Mouse (Mus musculus): ENCODE results near the gene Aoc1.
"Not testable (repeated sequence)": the region's sequence is repeated elsewhere in the genome, so short reads cannot be mapped to it uniquely, and the experiment has no call there.

Gene Aoc1

DNA sequence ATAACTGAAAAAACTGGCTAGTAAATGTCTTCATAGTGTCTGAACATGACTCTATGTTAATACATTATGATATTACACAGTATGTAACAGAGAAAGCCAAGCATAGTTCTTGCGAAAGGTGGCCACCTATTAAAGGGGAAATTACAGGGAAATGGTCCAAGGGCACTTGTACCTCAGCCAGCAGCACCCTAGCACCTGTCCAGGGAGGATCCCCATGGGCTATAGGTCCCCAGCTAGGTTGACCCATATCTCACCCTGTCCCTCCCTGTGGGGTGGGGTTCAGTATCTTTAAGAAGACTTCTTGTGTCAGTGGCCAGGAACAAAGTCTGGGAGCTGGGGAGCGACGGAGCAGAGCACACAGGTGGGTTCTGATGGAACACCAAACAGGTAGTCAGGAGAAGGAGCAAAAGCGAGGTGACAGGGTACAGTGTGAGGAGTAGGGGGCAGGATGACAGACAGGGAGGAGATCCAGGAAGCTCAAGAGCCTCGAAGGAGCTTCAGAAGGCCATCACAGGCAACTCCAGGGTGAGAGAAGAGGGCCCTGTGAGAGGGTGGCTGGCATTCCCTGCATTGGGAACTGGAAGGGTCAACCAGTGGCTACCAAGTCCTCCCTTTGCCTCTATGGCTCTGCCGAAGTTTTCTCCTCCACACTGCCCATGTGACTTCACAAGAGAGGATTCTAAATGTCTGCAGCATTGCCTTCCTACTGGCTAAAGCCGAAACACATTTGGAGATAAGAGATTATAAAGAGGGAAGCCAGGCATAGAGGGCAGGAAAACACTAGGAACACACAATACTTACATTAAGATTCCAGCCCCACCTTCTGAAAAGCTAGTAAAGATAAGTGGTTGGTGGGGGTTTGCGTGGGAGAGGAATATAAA lies 22.5 kb downstream of the Aoc1 start:
- CTCF ChIA-PET: no interaction called here
- POLR2A ChIA-PET: no interaction called here

- ChIA-PET CTCF (interaction anchor here in 1 of 4 experiments (0.8 kb wide), 1 partner anchor 36 kb away, joined by 3 read pairs; no protein-coding TSS in a partner anchor), POLR2A (no interaction called here)
Measured at GRCm38 (mm10) chr6:48895941-48896340, 23.2 kb downstream of the Aoc1 start.

DNA sequence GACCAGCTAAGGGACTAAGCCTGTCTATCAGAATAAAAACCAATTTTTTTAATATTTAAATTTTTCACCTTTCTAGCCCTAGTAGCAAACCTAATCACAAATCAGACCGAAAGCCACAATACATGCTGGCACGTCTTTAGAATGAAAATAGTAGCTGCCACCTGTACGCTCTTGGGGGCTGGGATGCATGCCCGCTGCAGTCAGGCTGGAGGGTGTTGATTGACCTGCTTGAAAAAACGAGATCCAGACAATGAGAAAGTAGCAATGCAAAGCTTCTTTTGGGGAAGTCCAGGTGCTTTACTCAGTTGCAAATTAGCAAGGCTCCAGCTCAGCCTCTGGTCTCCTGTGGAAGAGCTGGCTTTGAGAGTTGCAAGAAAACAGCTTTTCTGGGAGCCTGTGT lies 24.3 kb downstream of the Aoc1 start:
- CTCF ChIA-PET: no interaction called here
- POLR2A ChIA-PET: no interaction called here

DNA sequence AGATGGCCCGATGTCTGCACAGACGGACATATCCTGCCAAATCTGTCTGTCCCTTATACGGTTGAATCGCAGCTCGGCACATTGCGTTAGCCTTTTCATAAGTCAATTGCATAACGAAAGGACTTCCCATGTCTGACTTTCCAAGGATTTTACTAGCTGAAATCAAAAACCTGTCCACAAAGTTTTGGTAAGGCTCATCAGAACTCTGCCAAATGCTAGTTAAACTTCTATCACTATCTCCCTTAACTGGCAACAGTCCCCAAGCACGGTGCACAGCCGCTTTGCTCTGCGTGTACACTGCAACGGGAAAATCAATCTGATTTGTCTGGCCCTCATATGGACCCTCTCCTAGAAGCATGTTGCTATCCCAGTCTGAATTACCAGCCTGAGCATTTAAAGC lies 28.6 kb downstream of the Aoc1 start:
- CTCF ChIA-PET: interaction anchor here in 1 of 4 experiments (2.2 kb wide), 1 partner anchor 41 kb away, joined by 5 read pairs; no protein-coding TSS in a partner anchor
- POLR2A ChIA-PET: not testable (repeated sequence)

- POLR2A ChIA-PET: no interaction called here
- CTCF ChIA-PET: interaction anchor here in 2 of 4 experiments (1.2 to 2.2 kb wide), 3 partner anchors 10 to 42 kb away, joined by 3 to 7 read pairs (median 5); no protein-coding TSS in a partner anchor
Measured at GRCm38 (mm10) chr6:48902511-48903406, 30.1 kb downstream of the Aoc1 start.

GRCm38 (mm10) chr6:48903437-48903836 lies 30.7 kb downstream of the Aoc1 start:
- CTCF ChIA-PET: interaction anchor here in 2 of 4 experiments (1.8 to 2.2 kb wide), 2 partner anchors 9 to 43 kb away, joined by 5 to 7 read pairs; no protein-coding TSS in a partner anchor
- POLR2A ChIA-PET: no interaction called here

DNA sequence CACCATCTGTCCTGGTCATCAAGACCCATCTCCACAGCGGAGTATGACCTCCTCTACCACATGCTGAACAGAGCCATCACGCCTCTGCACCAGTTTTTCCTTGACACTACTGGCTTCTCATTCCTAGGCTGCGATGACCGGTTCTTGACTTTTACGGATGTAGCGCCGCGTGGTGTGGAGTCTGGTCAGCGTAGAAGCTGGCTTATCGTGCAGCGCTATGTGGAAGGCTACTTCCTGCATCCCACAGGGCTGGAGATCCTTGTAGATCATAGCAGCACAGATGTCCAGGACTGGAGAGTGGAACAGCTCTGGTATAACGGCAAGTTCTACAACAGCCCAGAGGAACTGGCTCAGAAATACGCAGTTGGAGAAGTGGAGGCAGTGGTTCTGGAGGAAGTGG lies 32.9 kb downstream of the Aoc1 start:
- CTCF ChIA-PET: no interaction called here
- POLR2A ChIA-PET: interaction anchor here in 1 of 4 experiments (1.4 kb wide), 1 partner anchor 24 kb away, joined by 3 read pairs; the partner anchor contains the start of gene 1600015I10Rik

DNA sequence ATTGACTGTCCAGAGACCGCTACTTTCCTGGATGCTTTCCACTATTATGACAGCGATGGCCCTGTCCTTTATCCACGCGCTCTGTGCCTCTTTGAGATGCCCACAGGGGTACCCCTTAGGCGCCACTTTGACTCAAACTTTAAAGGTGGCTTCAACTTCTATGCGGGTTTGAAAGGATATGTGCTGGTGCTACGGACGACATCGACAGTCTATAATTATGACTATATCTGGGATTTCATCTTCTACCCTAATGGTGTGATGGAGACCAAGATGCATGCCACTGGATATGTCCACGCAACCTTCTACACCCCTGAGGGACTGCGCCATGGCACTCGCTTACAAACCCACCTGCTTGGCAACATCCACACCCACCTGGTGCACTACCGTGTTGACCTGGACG lies 33.7 kb downstream of the Aoc1 start:
- ChIA-PET CTCF (no interaction called here), POLR2A (interaction anchor here in 1 of 4 experiments (1.0 to 1.4 kb wide), 2 partner anchors 24 to 76 kb away, joined by 3 read pairs; partner anchors contain the start of gene 1600015I10Rik)

DNA sequence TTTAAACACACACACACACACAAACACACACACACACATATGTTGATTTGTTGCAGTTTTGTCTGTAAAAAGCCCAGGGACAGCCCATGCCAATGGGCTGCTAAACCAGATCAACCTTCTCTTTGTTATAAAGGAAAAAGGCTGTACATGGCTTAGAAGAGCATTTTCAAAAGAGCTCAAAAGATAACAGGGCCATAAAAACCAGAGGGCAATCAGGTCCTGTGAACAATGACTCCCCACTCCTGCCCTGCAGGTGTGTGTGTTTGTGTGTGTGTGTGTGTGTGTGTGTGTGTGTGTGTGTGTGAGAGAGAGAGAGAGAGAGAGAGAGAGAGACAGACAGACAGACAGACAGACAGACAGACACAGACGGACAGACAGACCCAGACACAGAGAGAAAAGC lies 36.5 kb downstream of the Aoc1 start:
- POLR2A ChIA-PET: interaction anchor here in 1 of 4 experiments (0.5 kb wide), 1 partner anchor 164 kb away, joined by 3 read pairs; no protein-coding TSS in a partner anchor
- CTCF ChIA-PET: interaction anchor here in 2 of 4 experiments (0.6 to 0.9 kb wide), 2 partner anchors 91 to 135 kb away, joined by 3 to 4 read pairs; no protein-coding TSS in a partner anchor

DNA sequence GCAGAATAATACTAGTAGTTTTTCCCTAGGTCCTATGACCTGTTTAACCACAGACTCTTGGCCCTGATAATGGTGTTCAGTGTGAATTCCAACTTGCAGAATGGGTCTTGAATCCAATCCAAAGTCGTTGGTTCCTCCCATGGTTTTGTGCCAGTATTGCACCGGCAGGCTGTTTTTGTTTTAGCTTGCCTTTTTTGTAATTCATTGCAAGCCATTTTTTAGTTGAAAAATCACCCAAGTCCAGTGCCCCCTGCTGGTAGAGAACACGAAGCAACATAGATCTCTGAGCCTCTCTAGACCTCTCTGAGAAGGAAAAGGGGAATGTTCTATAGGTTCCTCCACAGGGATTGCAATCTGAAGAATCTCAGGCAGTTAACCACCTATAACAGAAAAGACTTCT lies 39.3 kb downstream of the Aoc1 start:
- ChIA-PET CTCF (interaction anchor here (0.6 to 2.0 kb wide), 14 partner anchors 10 to 593 kb away, joined by 3 to 9 read pairs (median 3); no protein-coding TSS in a partner anchor), POLR2A (no interaction called here)

DNA sequence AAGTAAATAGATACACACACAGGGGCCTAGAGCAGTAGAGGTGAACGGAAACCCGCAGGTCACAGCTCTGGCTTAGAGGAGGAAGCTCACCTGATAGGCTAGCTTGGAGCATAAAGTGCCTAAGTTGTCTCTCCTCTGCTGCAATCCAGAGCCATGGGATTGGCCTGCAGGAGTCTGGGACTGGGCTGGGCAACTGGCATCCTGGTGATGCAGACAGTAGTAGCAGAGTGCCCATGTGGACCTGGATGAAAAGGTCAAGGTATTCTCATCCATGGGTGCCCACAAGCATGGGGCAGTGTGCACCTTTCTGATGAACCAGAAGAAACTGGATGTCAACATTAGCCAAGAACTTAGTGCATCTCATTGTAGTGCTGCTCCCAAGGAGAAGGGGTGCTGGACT lies 40.9 kb downstream of the Aoc1 start:
- POLR2A ChIA-PET: interaction anchor here in 1 of 4 experiments (0.6 kb wide), 1 partner anchor 922 kb away, joined by 6 read pairs; no protein-coding TSS in a partner anchor
- CTCF ChIA-PET: interaction anchor here in 2 of 4 experiments (1.2 kb wide), 2 partner anchors 11 to 53 kb away, joined by 3 to 7 read pairs; no protein-coding TSS in a partner anchor

DNA sequence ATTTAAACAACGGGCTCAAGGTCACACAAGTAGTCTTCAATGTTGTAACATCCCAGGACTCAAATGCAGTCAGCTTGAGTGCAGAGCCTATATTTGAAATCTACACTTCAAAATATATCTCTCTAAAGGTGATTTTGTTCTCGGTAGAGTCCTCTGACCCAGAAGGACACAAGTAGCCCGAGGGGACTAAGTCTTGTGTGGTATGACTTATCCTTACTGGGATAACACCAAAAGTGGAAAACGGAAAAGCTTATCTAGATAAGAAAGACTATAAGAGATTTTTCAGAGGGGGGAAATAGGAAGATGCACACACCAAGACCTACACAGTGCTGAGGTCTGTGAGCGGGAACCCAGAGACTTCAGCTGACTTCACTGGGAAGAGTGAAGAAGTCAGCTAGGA lies 56.9 kb downstream of the Aoc1 start, which contains the start of gene 1600015I10Rik:
Gene 1600015I10Rik, plus strand, starts transcription at position 301 of the 400 bp plus-strand sequence.
- CTCF ChIA-PET: interaction anchor here in 1 of 4 experiments (0.6 kb wide), 1 partner anchor 179 kb away, joined by 4 read pairs; no protein-coding TSS in a partner anchor
- POLR2A ChIA-PET: interaction anchor here in 1 of 4 experiments (1.5 kb wide), 1 partner anchor 24 kb away, joined by 3 read pairs; no protein-coding TSS in a partner anchor

DNA sequence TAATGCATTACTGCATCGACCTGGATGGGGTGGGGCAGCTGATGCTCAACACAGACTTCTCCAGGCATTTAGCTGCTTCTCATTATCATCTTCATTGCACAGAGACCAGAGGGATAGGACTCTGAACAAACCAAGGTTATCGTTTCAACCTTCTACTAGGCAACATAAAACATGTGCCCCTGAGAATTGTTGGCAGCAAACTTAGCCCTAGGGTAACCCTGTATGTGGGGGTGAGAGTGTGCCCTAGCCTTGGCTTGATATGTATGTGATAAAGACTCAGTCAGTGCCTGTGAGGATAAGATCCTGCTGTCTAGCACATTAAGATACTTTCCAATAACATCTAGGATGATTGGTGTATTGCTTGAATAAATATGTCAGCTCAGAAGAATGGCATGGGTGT lies 76.9 kb downstream of the Aoc1 start:
- ChIA-PET POLR2A (no interaction called here), CTCF (interaction anchor here in 1 of 4 experiments (0.6 kb wide), 1 partner anchor 135 kb away, joined by 3 read pairs; no protein-coding TSS in a partner anchor)

DNA sequence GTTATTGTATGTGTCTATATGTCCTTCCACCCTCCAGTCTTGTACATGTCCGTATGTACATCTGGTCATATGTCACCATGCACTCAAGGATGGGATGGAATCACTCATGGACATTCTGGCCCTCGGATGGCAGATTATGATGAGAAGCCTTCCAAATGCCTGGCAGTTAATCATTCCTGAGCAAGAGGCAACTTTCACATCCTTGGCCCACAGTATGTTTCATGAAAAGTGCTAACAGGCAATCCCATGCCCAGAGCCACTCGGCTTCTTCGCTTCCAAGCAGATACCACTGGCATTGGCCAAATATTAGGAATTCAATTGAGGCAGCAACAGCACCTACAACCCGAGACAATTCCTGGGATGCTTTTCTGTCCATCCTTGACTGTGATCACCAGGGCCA lies 78.0 kb downstream of the Aoc1 start:
- ChIA-PET CTCF (interaction anchor here in 1 of 4 experiments (0.6 kb wide), 1 partner anchor 13 kb away, joined by 5 read pairs; no protein-coding TSS in a partner anchor), POLR2A (no interaction called here)

DNA sequence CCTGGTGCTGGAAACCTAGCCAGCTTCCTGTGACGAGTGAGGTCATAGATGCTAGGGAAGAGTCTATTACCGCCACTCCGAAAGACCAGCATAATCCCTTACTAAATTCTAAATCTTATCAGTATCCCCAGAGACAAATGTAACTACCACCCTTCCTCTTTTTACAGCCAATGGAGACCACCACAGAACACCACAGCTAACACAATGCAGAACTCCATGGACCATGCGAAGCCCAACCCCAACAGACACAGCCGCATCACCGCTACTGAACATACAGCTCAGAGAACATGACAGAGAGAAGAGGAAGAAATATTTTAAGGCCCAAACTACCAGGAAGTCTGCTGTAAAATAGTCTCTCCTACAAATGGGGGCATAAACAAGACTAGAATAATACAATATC lies 78.9 kb downstream of the Aoc1 start:
- CTCF ChIA-PET: no interaction called here
- POLR2A ChIA-PET: no interaction called here

- CTCF ChIA-PET: interaction anchor here in 2 of 4 experiments (0.5 to 1.5 kb wide), 4 partner anchors 9 to 93 kb away, joined by 3 to 5 read pairs (median 4); no protein-coding TSS in a partner anchor
- POLR2A ChIA-PET: no interaction called here
Measured at GRCm38 (mm10) chr6:48953220-48953619, 80.5 kb downstream of the Aoc1 start.

- POLR2A ChIA-PET: no interaction called here
- CTCF ChIA-PET: interaction anchor here in 1 of 4 experiments (0.7 to 1.5 kb wide), 3 partner anchors 42 to 183 kb away, joined by 4 read pairs; no protein-coding TSS in a partner anchor
Measured at GRCm38 (mm10) chr6:48954211-48954610, 81.5 kb downstream of the Aoc1 start.

- ChIA-PET POLR2A (no interaction called here), CTCF (interaction anchor here in 2 of 4 experiments (0.6 to 0.7 kb wide), 2 partner anchors 313 to 406 kb away, joined by 3 read pairs; no protein-coding TSS in a partner anchor)
Measured at GRCm38 (mm10) chr6:48954946-48955345, 82.2 kb downstream of the Aoc1 start.

- CTCF ChIA-PET: interaction anchor here in 2 of 4 experiments (0.5 to 2.1 kb wide), 3 partner anchors 96 to 1629 kb away, joined by 3 to 17 read pairs (median 3); no protein-coding TSS in a partner anchor
- POLR2A ChIA-PET: no interaction called here
Measured at GRCm38 (mm10) chr6:48956785-48957184, 84.1 kb downstream of the Aoc1 start.

Data from embryonic stem cell, embryonic (primary cell).